Mouse (Mus musculus) embryonic fibroblast, embryonic 13.5 days (primary cell): Measurements from ENCODE around the gene Wsb2.

Source experiments
- CTCF ChIP-seq: IDR thresholded peaks from 2 replicates; pipeline ENCODE4 v1.5.1; 2011; ENCODE audit warnings: mild to moderate bottlenecking, control low read depth, low read length, moderate library complexity, borderline replicate concordance; ENCODE audit not compliant: insufficient read depth
- POLR2A ChIP-seq: IDR thresholded peaks from 2 replicates; pipeline ENCODE4 v1.6.1; 2011; ENCODE audit warnings: low read depth, mild to moderate bottlenecking, control low read depth, low read length, moderate library complexity

GRCm38 (mm10) chr5:117363066-117363782 is 6.1 kb downstream of the Wsb2 start:
- TF ChIP-seq POLR2A, result no peak
- no peak for TF ChIP-seq CTCF
